Comparison of ENCODE assay signal across 9 mouse cellular contexts in the genomic region with DNA sequence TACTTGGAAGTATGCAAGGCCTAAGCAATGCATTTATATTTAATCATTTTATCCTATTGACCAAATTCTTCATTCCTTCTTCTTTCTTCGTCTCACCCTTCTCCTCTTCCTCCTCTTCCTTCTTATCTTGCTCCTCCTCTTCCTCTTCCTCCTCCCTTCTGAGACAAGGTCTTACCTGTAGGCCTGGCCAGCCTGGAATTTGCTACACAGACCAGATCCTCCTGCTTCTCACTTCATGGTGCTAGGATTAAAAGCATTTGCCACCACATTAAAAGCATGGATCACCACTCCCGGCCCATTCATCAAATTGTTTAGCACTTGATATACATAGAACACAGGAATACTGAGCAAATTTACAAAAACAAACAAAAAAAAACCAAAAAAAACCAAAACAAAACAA. TPM values are rescaled to one million over a fixed set of nuclear protein-coding genes. Genes with fewer than 3 reads are reported as not detected.
DNase-seq lines count a peak whose midpoint lies in the region; ATAC-seq lines count a peak whose summit lies in the region.
"Had no signal": no experiment of that assay in that cellular context is flagged by ENCODE, and none has a peak within 500 bp of the region (broad histone marks: within the 10 kb centered on the region; RNA-seq: fewer than 3 reads in every experiment).

No protein-coding gene starts in this region.

- no peaks in the 10 kb centered on the region for H3K9me3 ChIP-seq in forebrain, embryonic 16.5 days (ENCODE audit: control insufficient read depth, low read length)
- H3K9me3 ChIP-seq in liver, embryonic 13.5 days (replicated peaks) = no peaks in the 10 kb centered on the region

- no peak overlapping the region for H3K9ac ChIP-seq in forebrain, embryonic 16.5 days (replicated peaks; ENCODE audit: low read depth, low read length)
- no peak overlapping the region for H3K9ac ChIP-seq in liver, embryonic 13.5 days

- H3K36me3 ChIP-seq in forebrain, embryonic 16.5 days (ENCODE audit: control insufficient read depth, insufficient read depth) = no peaks in the 10 kb centered on the region
- no peaks in the 10 kb centered on the region for H3K36me3 ChIP-seq in liver, embryonic 13.5 days

- peak overlapping the region; percentile 76; the same call in 1 of the 2 replicates for H3K27ac ChIP-seq in forebrain, embryonic 16.5 days (ENCODE audit: low read length)
- H3K27ac ChIP-seq in liver, embryonic 13.5 days = no peak overlapping the region

- H3K27me3 ChIP-seq in forebrain, embryonic 16.5 days (replicated peaks; ENCODE audit: control insufficient read depth, insufficient read depth, low read length) = no peaks in the 10 kb centered on the region; the same call in 1 of the 2 replicates
- H3K27me3 ChIP-seq in liver, embryonic 13.5 days = peaks cover 24% of the 10 kb centered on the region

- DNase-seq in CD4-positive, CD25-positive, alpha-beta regulatory T cell, adult 2 months (ENCODE audit: low read depth, low spot score) = peak; percentile 7
- DNase-seq in 3134 (ENCODE audit: extremely low read depth, insufficient read length, low spot score) = peak; percentile 14
- no peak for DNase-seq in liver, embryonic 13.5 days
- DNase-seq in ovary, adult 18-20 months (ENCODE audit: low spot score) = no peak
- DNase-seq: kidney, postnatal 14 days had no signal

- no peak overlapping the region; the same call in 1 of the 2 replicates for H3K4me3 ChIP-seq in forebrain, embryonic 16.5 days (replicated peaks; ENCODE audit: low read length)
- H3K4me3 ChIP-seq in liver, embryonic 13.5 days (replicated peaks) = peak overlapping the region; percentile 70; the same call in 1 of the 2 replicates

- ATAC-seq in CD4-positive, CD25-positive, alpha-beta regulatory T cell, adult 4 months = no peak
- ATAC-seq in forebrain, embryonic 16.5 days = no peak
- ATAC-seq in liver, embryonic 13.5 days (ENCODE audit: low read depth) = no peak
- ATAC-seq in granulocyte monocyte progenitor cell, adult 5-6 weeks (replicated peaks; ENCODE audit: poor library complexity, severe bottlenecking) = no peak
- ATAC-seq in monocyte, adult 5-6 weeks (replicated peaks; ENCODE audit: insufficient number of reproducible peaks, low FRiP score, low TSS enrichment, poor library complexity, severe bottlenecking) = no peak

- 49% methylated on average over 2 of the region's 2 CpGs for WGBS in forebrain, embryonic 16.5 days
- WGBS in liver, embryonic 13.5 days (ENCODE audit: insufficient replicate concordance) = 41% methylated on average over 2 of the region's 2 CpGs

- peaks cover 13% of the 10 kb centered on the region for H3K4me1 ChIP-seq in forebrain, embryonic 16.5 days (replicated peaks; ENCODE audit: control insufficient read depth, insufficient read depth, low read length)
- H3K4me1 ChIP-seq in liver, embryonic 13.5 days (replicated peaks) = peaks cover 28% of the 10 kb centered on the region

- peak overlapping the region; percentile 94 for H3K4me2 ChIP-seq in forebrain, embryonic 16.5 days (ENCODE audit: low read length)
- peak overlapping the region; percentile 77 for H3K4me2 ChIP-seq in liver, embryonic 13.5 days

RNA-seq across cellular contexts. Expression of a gene that starts 0.9 kb away (rescaled TPM):
- polyA plus RNA-seq in CD4-positive, CD25-positive, alpha-beta regulatory T cell, adult 4 months (2017; shearing (Covaris generic)) = 10 to 100 TPM; 46.8 to 71.6 TPM
- 18.8 and 20.8 TPM in 2 replicates for polyA plus RNA-seq in forebrain, embryonic 16.5 days (2015; fragmentation: Nextera tagmentation; extraction: Ambion mirVana)
- 13.9 and 18.1 TPM in 2 replicates for polyA plus RNA-seq in liver, embryonic 13.5 days (2015; fragmentation: Nextera tagmentation; extraction: Ambion mirVana)
- total RNA-seq in granulocyte monocyte progenitor cell, adult 5-6 weeks (2014; fragmentation: Nextera tagmentation) = 17.0 and 33.3 TPM in 2 replicates
- total RNA-seq in granulocyte monocyte progenitor cell, adult 5-6 weeks (2017) = 16.4 and 23.8 TPM in 2 replicates
- 112 to 168 TPM (median 124 TPM) in 3 replicates for total RNA-seq in monocyte, adult 5-6 weeks (2017)

Comparison
In these comparisons a context has a peak if more than half of its experiments do, and no peak if none do; other contexts are left out.
1. DNase-seq: peak in CD4-positive, CD25-positive, alpha-beta regulatory T cell, adult 2 months (single experiment) and 3134 (single experiment); none in liver, embryonic 13.5 days (single experiment) and ovary, adult 18-20 months (single experiment).